Mouse (Mus musculus) myocyte (in vitro differentiated cells): ENCODE data around the gene Gm17387. TPM values are rescaled to one million over a fixed set of nuclear protein-coding genes. Genes with fewer than 3 reads are reported as not detected.

Experiments used
- H3K27me3 ChIP-seq: one replicate; pipeline ENCODE4 v1.6.1; 2011; ENCODE audit not compliant: control insufficient read depth, insufficient read depth, insufficient read length
- H3K36me3 ChIP-seq: one replicate; pipeline ENCODE4 v1.6.1; 2011; ENCODE audit not compliant: control insufficient read depth, insufficient read depth
- H3K4me2 ChIP-seq: one replicate; pipeline ENCODE4 v1.6.1; 2011; ENCODE audit warnings: low read depth, control low read depth
- H3K4me3 ChIP-seq: one replicate; pipeline ENCODE4 v1.5.1; 2011; ENCODE audit warnings: mild to moderate bottlenecking, control low read depth, moderate library complexity
- H3K79me2 ChIP-seq: one replicate; pipeline ENCODE4 v1.6.1; 2011; ENCODE audit not compliant: control insufficient read depth, insufficient read depth
- H3ac ChIP-seq: one replicate; pipeline ENCODE4 v1.6.1; 2011; ENCODE audit not compliant: control insufficient read depth, insufficient read length
- CEBPB ChIP-seq: IDR thresholded peaks from 2 replicates; pipeline ENCODE4 v1.6.1; 2011; ENCODE audit warnings: mild to moderate bottlenecking, moderate library complexity; ENCODE audit not compliant: poor library complexity, insufficient read depth, severe bottlenecking
- E2F4 ChIP-seq: IDR thresholded peaks from one replicate; pipeline ENCODE4 v1.6.1; 2011; ENCODE audit warnings: mild to moderate bottlenecking, control low read depth, moderate library complexity; ENCODE audit not compliant: insufficient read depth
- MAX ChIP-seq: IDR thresholded peaks from one replicate; pipeline ENCODE4 v1.6.1; 2011; ENCODE audit warnings: low read depth, mild to moderate bottlenecking, control low read depth
- MYOD1 ChIP-seq, 3 experiments: IDR thresholded peaks; one replicate each; pipeline ENCODE4 v1.6.1; 2011; ENCODE audit warnings: control low read depth in 2 of 3, low read depth in 2 of 3, mild to moderate bottlenecking in 2 of 3, moderate library complexity in 1 of 3; ENCODE audit not compliant: insufficient read length in 2 of 3, control insufficient read depth in 1 of 3
- MYOG ChIP-seq, 3 experiments: IDR thresholded peaks; one replicate each; pipeline ENCODE4 v1.6.1; 2011; ENCODE audit warnings: control low read depth in 2 of 3, low read depth in 2 of 3, mild to moderate bottlenecking in 2 of 3; ENCODE audit not compliant: insufficient read length in 2 of 3, control insufficient read depth in 1 of 3, insufficient read depth in 1 of 3
- POLR2A ChIP-seq: IDR thresholded peaks from one replicate; pipeline ENCODE4 v1.6.1; 2011; ENCODE audit warnings: low read depth, mild to moderate bottlenecking, control low read depth, moderate library complexity; ENCODE audit not compliant: insufficient read length
- POLR2AphosphoS2 ChIP-seq: IDR thresholded peaks from one replicate; pipeline ENCODE4 v1.6.1; 2011; ENCODE audit warnings: low read depth, control low read depth; ENCODE audit not compliant: insufficient read length
- REST ChIP-seq: IDR thresholded peaks from one replicate; pipeline ENCODE4 v1.6.1; 2011; ENCODE audit warnings: mild to moderate bottlenecking, control low read depth, moderate library complexity; ENCODE audit not compliant: insufficient read depth, insufficient read length
- SRF ChIP-seq: IDR thresholded peaks from one replicate; pipeline ENCODE4 v1.6.1; 2011; ENCODE audit warnings: low read depth; ENCODE audit not compliant: control insufficient read depth, insufficient read length
- TCF12 ChIP-seq: IDR thresholded peaks from one replicate; pipeline ENCODE4 v1.6.1; 2011; ENCODE audit warnings: mild to moderate bottlenecking, control low read depth; ENCODE audit not compliant: poor library complexity, insufficient read depth, severe bottlenecking
- TCF3 ChIP-seq: IDR thresholded peaks from one replicate; pipeline ENCODE4 v1.6.1; 2011; ENCODE audit warnings: low read depth, control low read depth; ENCODE audit not compliant: insufficient read length
- USF1 ChIP-seq: IDR thresholded peaks from one replicate; pipeline ENCODE4 v1.6.1; 2011; ENCODE audit warnings: low read depth, mild to moderate bottlenecking, control low read depth, moderate library complexity
- polyA plus RNA-seq: library from polyadenylated mRNA; unstranded; fragments of >200 nt; fragmentation: generic; extraction: Trizol; gene quantifications from one replicate; pipeline ENCODE4 v1.2.1, GENCODE M21; 2012; ENCODE audit warnings: missing spikeins

The Gm17387 gene
- polyA plus RNA-seq, 1 experiment, result not detected

GRCm38 (mm10) chr7:141024865-141025838, 3.8 kb upstream of the Gm17387 start:
- Histone ChIP-seq H3K4me2 (no peak overlapping the region), H3ac (no peak overlapping the region), H3K36me3 (no peaks in the 10 kb centered on the region), H3K4me3 (no peak overlapping the region), H3K79me2 (no peaks in the 10 kb centered on the region), H3K27me3 (no peaks in the 10 kb centered on the region)
- TF ChIP-seq TCF3 (no peak), MYOD1 (IDR thresholded peaks at IDR 0.05; ENCODE audit: control insufficient read depth in 1 of 3, insufficient read length in 2 of 3, low read depth in 2 of 3) (no peak), E2F4 (no peak), REST (no peak), POLR2A (no peak), CEBPB (no peak), SRF (no peak), MAX (no peak), USF1 (no peak), TCF12 (no peak), POLR2AphosphoS2 (no peak), MYOG (IDR thresholded peaks at IDR 0.05; ENCODE audit: control insufficient read depth in 1 of 3, insufficient read depth in 1 of 3, insufficient read length in 2 of 3, low read depth in 2 of 3) (no peak)

- Histone ChIP-seq H3K4me3 (no peak overlapping the region), H3K27me3 (no peaks in the 10 kb centered on the region), H3K79me2 (no peaks in the 10 kb centered on the region), H3K4me2 (no peak overlapping the region), H3ac (no peak overlapping the region), H3K36me3 (no peaks in the 10 kb centered on the region)
- no peak for TF ChIP-seq CEBPB
- TF ChIP-seq SRF, result no peak
- no peak for TF ChIP-seq E2F4
- no peak for TF ChIP-seq USF1
- no peak for TF ChIP-seq MAX
- no peak for TF ChIP-seq POLR2AphosphoS2
- TF ChIP-seq MYOG (IDR thresholded peaks at IDR 0.05; ENCODE audit: control insufficient read depth in 1 of 3, insufficient read depth in 1 of 3, insufficient read length in 2 of 3, low read depth in 2 of 3), result no peak
- no peak for TF ChIP-seq MYOD1 (IDR thresholded peaks at IDR 0.05; ENCODE audit: control insufficient read depth in 1 of 3, insufficient read length in 2 of 3, low read depth in 2 of 3)
- TF ChIP-seq TCF12, result no peak
- TF ChIP-seq REST, result no peak
- no peak for TF ChIP-seq TCF3
- TF ChIP-seq POLR2A, result no peak
These were observed 2.7 kb upstream of the Gm17387 start for GRCm38 (mm10) chr7:141026097-141026739.

- Histone ChIP-seq H3K79me2 (no peaks in the 10 kb centered on the region), H3ac (no peak overlapping the region), H3K4me2 (no peak overlapping the region), H3K36me3 (no peaks in the 10 kb centered on the region), H3K4me3 (no peak overlapping the region), H3K27me3 (no peaks in the 10 kb centered on the region)
- TF ChIP-seq REST, result no peak
These were observed 2.2 kb upstream of the Gm17387 start for GRCm38 (mm10) chr7:141026740-141027098.

- no peaks in the 10 kb centered on the region for H3K27me3 ChIP-seq
- TF ChIP-seq E2F4, result no peak
- no peak for TF ChIP-seq TCF12
- TF ChIP-seq SRF, result no peak
- no peak for TF ChIP-seq MYOG (IDR thresholded peaks at IDR 0.05; ENCODE audit: control insufficient read depth in 1 of 3, insufficient read depth in 1 of 3, insufficient read length in 2 of 3, low read depth in 2 of 3)
- no peak for TF ChIP-seq CEBPB
- no peak for TF ChIP-seq MAX
- no peak for TF ChIP-seq REST
- TF ChIP-seq MYOD1 (IDR thresholded peaks at IDR 0.05; ENCODE audit: control insufficient read depth in 1 of 3, insufficient read length in 2 of 3, low read depth in 2 of 3), result no peak
- TF ChIP-seq USF1, result no peak
- TF ChIP-seq POLR2A, result no peak
These were observed 1.5 kb downstream of the Gm17387 start for GRCm38 (mm10) chr7:141030390-141030789.

More at GRCm38 (mm10) chr7:141030390-141030789, 1.5 kb downstream of the Gm17387 start:
- no peak overlapping the region for H3ac ChIP-seq
- H3K4me2 ChIP-seq, result no peak overlapping the region
- H3K79me2 ChIP-seq, result no peaks in the 10 kb centered on the region
- H3K36me3 ChIP-seq, result no peaks in the 10 kb centered on the region
- H3K4me3 ChIP-seq, result no peak overlapping the region
